In genomic region chr4:139334631-139335295, GRCm38 (mm10) we compare ENCODE assay signal across 20 mouse cellular contexts. TPM values are rescaled to one million over a fixed set of nuclear protein-coding genes. Genes with fewer than 3 reads are reported as not detected.
A peak's percentile ranks its signal among the peaks of the same experiment; 100 is the strongest.
DNase-seq lines count a peak whose midpoint lies in the region; ATAC-seq and TF ChIP-seq lines count a peak whose summit lies in the region.
"Had no signal": no experiment of that assay in that cellular context is flagged by ENCODE, and none has a peak within 500 bp of the region (broad histone marks: within the 10 kb centered on the region; RNA-seq: fewer than 3 reads in every experiment).

No protein-coding gene starts in this region.

- H3K4me1 ChIP-seq in heart, embryonic 11.5 days (ENCODE audit: control insufficient read depth, insufficient read depth, low read length): no peaks in the 10 kb centered on the region
- peaks cover 69% of the 10 kb centered on the region for H3K4me1 ChIP-seq in G1E (ENCODE audit: insufficient read depth, low read depth, low read length)
- peaks cover 7% of the 10 kb centered on the region; the same call in 1 of the 2 replicates for H3K4me1 ChIP-seq in kidney, embryonic 16.5 days (ENCODE audit: insufficient read depth, low read length)
- H3K4me1 ChIP-seq in liver, embryonic 12.5 days: peaks cover 68% of the 10 kb centered on the region
- H3K4me1 ChIP-seq in midbrain, embryonic 16.5 days (ENCODE audit: control insufficient read depth, insufficient read depth, low read length): no peaks in the 10 kb centered on the region
- H3K4me1 ChIP-seq: forebrain, embryonic 15.5 days; limb, embryonic 12.5 days; neural tube, embryonic 12.5 days had no signal

- DNase-seq in heart, postnatal 4 days: no peak
- DNase-seq in G1E (ENCODE audit: low spot score): no peak
- DNase-seq in adrenal gland, postnatal 25 days: no peak
- DNase-seq in cerebellum, adult 8-10 months: no peak
- DNase-seq: adrenal gland, postnatal 36 days; cerebellum, postnatal 25 days; gastrocnemius, adult 2 months; heart, adult 11 months; layer of hippocampus, adult 9-11 months; spleen, adult 18-20 months; thymus, adult 18-20 months had no signal

- 56% methylated on average over 8 of the region's 9 CpGs for WGBS in heart, embryonic 11.5 days (ENCODE audit: insufficient replicate concordance)
- WGBS in kidney, embryonic 16.5 days: 65% methylated on average over 6 of the region's 9 CpGs
- 42% methylated on average over 6 of the region's 9 CpGs for WGBS in liver, embryonic 12.5 days (ENCODE audit: insufficient replicate concordance)
- WGBS in midbrain, embryonic 16.5 days: 66% methylated on average over 7 of the region's 9 CpGs

- H3K36me3 ChIP-seq in heart, embryonic 11.5 days (ENCODE audit: control insufficient read depth, insufficient read depth, low read length): no peaks in the 10 kb centered on the region
- H3K36me3 ChIP-seq in G1E (replicated peaks): peaks cover 15% of the 10 kb centered on the region
- H3K36me3 ChIP-seq in kidney, embryonic 16.5 days (ENCODE audit: insufficient read depth, low read length): no peaks in the 10 kb centered on the region
- peaks cover 4% of the 10 kb centered on the region; the same call in 1 of the 2 replicates for H3K36me3 ChIP-seq in liver, embryonic 12.5 days
- H3K36me3 ChIP-seq in midbrain, embryonic 16.5 days (ENCODE audit: control insufficient read depth, insufficient read depth, low read length): no peaks in the 10 kb centered on the region
- H3K36me3 ChIP-seq: forebrain, embryonic 15.5 days; limb, embryonic 12.5 days; neural tube, embryonic 12.5 days had no signal

- ATAC-seq in heart, embryonic 11.5 days (replicated peaks; ENCODE audit: insufficient number of reproducible peaks, low FRiP score, low TSS enrichment): no peak
- no peak for ATAC-seq in G1E (ENCODE audit: extremely low read depth, insufficient number of reproducible peaks, low FRiP score, poor library complexity, severe bottlenecking)
- no peak for ATAC-seq in kidney, embryonic 16.5 days (ENCODE audit: low FRiP score, low TSS enrichment)
- no peak for ATAC-seq in liver, embryonic 12.5 days
- no peak for ATAC-seq in midbrain, embryonic 16.5 days
- ATAC-seq: activated CD4-positive, CD25-positive, alpha-beta regulatory T cell, adult 4 months; forebrain, embryonic 15.5 days; Patski had no signal

- H3K9ac ChIP-seq in heart, embryonic 11.5 days (ENCODE audit: low read depth, low read length): no peak overlapping the region
- no peak overlapping the region for H3K9ac ChIP-seq in kidney, embryonic 16.5 days (replicated peaks; ENCODE audit: low read length)
- peak overlapping the region; percentile 74 for H3K9ac ChIP-seq in liver, embryonic 12.5 days
- H3K9ac ChIP-seq in midbrain, embryonic 16.5 days (ENCODE audit: low read depth, low read length): no peak overlapping the region
- H3K9ac ChIP-seq: forebrain, embryonic 15.5 days; limb, embryonic 12.5 days; neural tube, embryonic 12.5 days had no signal

- H3K4me3 ChIP-seq in heart, embryonic 11.5 days (ENCODE audit: low read depth, low read length): no peak overlapping the region
- H3K4me3 ChIP-seq in G1E (ENCODE audit: low read depth, low read length): peak overlapping the region; percentile 30; the same call in 1 of the 2 replicates
- H3K4me3 ChIP-seq in kidney, embryonic 16.5 days (ENCODE audit: low read length): no peak overlapping the region
- peak overlapping the region; percentile 65 for H3K4me3 ChIP-seq in liver, embryonic 12.5 days
- H3K4me3 ChIP-seq in midbrain, embryonic 16.5 days (ENCODE audit: low read depth, low read length): no peak overlapping the region
- H3K4me3 ChIP-seq: forebrain, embryonic 15.5 days; gastrocnemius, adult 2 months; limb, embryonic 12.5 days; neural tube, embryonic 12.5 days had no signal

- peaks cover 15% of the 10 kb centered on the region for H3K27me3 ChIP-seq in heart, embryonic 11.5 days (ENCODE audit: control insufficient read depth, insufficient read depth, low read length)
- H3K27me3 ChIP-seq in G1E (ENCODE audit: insufficient read depth, low read length): no peaks in the 10 kb centered on the region
- no peaks in the 10 kb centered on the region for H3K27me3 ChIP-seq in kidney, embryonic 16.5 days (ENCODE audit: insufficient read depth, low read length)
- H3K27me3 ChIP-seq in liver, embryonic 12.5 days (replicated peaks): no peaks in the 10 kb centered on the region
- peaks cover 7% of the 10 kb centered on the region; the same call in 1 of the 2 replicates for H3K27me3 ChIP-seq in midbrain, embryonic 16.5 days (ENCODE audit: control insufficient read depth, insufficient read depth, low read depth, low read length)
- H3K27me3 ChIP-seq: Patski had no signal

- peak overlapping the region; percentile 70 for H3K27ac ChIP-seq in heart, embryonic 11.5 days (ENCODE audit: low read depth, low read length)
- peak overlapping the region; percentile 52; the same call in 1 of the 2 replicates for H3K27ac ChIP-seq in kidney, embryonic 16.5 days (ENCODE audit: low read length)
- H3K27ac ChIP-seq in liver, embryonic 12.5 days: peak overlapping the region; percentile 98
- H3K27ac ChIP-seq in midbrain, embryonic 16.5 days (ENCODE audit: low read length): no peak overlapping the region
- H3K27ac ChIP-seq: forebrain, embryonic 15.5 days; gastrocnemius, adult 2 months; limb, embryonic 12.5 days; neural tube, embryonic 12.5 days had no signal

- peak overlapping the region; percentile 34; the same call in 1 of the 2 replicates for H3K4me2 ChIP-seq in heart, embryonic 11.5 days
- no peak overlapping the region for H3K4me2 ChIP-seq in kidney, embryonic 16.5 days (replicated peaks; ENCODE audit: low read depth, low read length)
- H3K4me2 ChIP-seq in liver, embryonic 12.5 days: peak overlapping the region; percentile 87
- H3K4me2 ChIP-seq in midbrain, embryonic 16.5 days (ENCODE audit: low read length): no peak overlapping the region
- H3K4me2 ChIP-seq: forebrain, embryonic 15.5 days; limb, embryonic 12.5 days; neural tube, embryonic 12.5 days had no signal

- TF ChIP-seq CTCF in G1E (IDR thresholded peaks at IDR 0.05; ENCODE audit: low read depth, low read length): no peak

- no peaks in the 10 kb centered on the region for H3K9me3 ChIP-seq in heart, embryonic 11.5 days (replicated peaks; ENCODE audit: control insufficient read depth, low read length)
- H3K9me3 ChIP-seq in G1E (replicated peaks): no peaks in the 10 kb centered on the region
- no peaks in the 10 kb centered on the region for H3K9me3 ChIP-seq in kidney, embryonic 16.5 days (ENCODE audit: low read length)
- H3K9me3 ChIP-seq in liver, embryonic 12.5 days (replicated peaks): no peaks in the 10 kb centered on the region
- H3K9me3 ChIP-seq in midbrain, embryonic 16.5 days (replicated peaks; ENCODE audit: control insufficient read depth, low read length, poor library complexity, severe bottlenecking): no peaks in the 10 kb centered on the region
- H3K9me3 ChIP-seq: forebrain, embryonic 15.5 days; limb, embryonic 12.5 days; neural tube, embryonic 12.5 days had no signal

RNA-seq across cellular contexts. Expression of gene Mrto4, which starts 17.6 kb away (rescaled TPM):
- 88.6 and 98.2 TPM in 2 replicates for polyA plus RNA-seq in heart, embryonic 11.5 days (2014; fragmentation: Nextera tagmentation; extraction: Ambion mirVana)
- 10 to 100 TPM; 46.5 to 47.7 TPM for total RNA-seq in heart, postnatal 4 days (2021)
- 60.7 and 78.4 TPM in 2 replicates for total RNA-seq in G1E (2014; fragmentation: Nextera tagmentation)
- total RNA-seq in G1E (2017): 65.6 and 75.9 TPM in 2 replicates
- 68.6 and 97.0 TPM in 2 replicates for polyA plus RNA-seq in G1E (2012)
- 122 and 123 TPM in 2 replicates for polyA plus RNA-seq in kidney, embryonic 16.5 days (2015; fragmentation: Nextera tagmentation; extraction: Ambion mirVana)
- polyA plus RNA-seq in liver, embryonic 12.5 days (2016; fragmentation: Nextera tagmentation; extraction: Ambion mirVana): 166 and 184 TPM in 2 replicates
- 61.4 and 68.9 TPM in 2 replicates for total RNA-seq in adrenal gland, postnatal 25 days (2021)
- 81.8 and 82.1 TPM in 2 replicates for polyA plus RNA-seq in midbrain, embryonic 16.5 days (2015; fragmentation: Nextera tagmentation; extraction: Ambion mirVana)

RNA-seq across cellular contexts. Expression of gene Emc1, which starts 17.6 kb away (rescaled TPM):
- 31.8 and 38.4 TPM in 2 replicates for polyA plus RNA-seq in heart, embryonic 11.5 days (2014; fragmentation: Nextera tagmentation; extraction: Ambion mirVana)
- total RNA-seq in heart, postnatal 4 days (2021): 10 to 100 TPM; 46.8 to 50.1 TPM
- total RNA-seq in G1E (2014; fragmentation: Nextera tagmentation): 21.4 and 26.9 TPM in 2 replicates
- total RNA-seq in G1E (2017): 20.3 and 20.8 TPM in 2 replicates
- polyA plus RNA-seq in G1E (2012): 5.3 and 9.4 TPM in 2 replicates
- 27.6 and 32.7 TPM in 2 replicates for polyA plus RNA-seq in kidney, embryonic 16.5 days (2015; fragmentation: Nextera tagmentation; extraction: Ambion mirVana)
- 27.1 and 27.8 TPM in 2 replicates for polyA plus RNA-seq in liver, embryonic 12.5 days (2016; fragmentation: Nextera tagmentation; extraction: Ambion mirVana)
- 45.8 and 58.2 TPM in 2 replicates for total RNA-seq in adrenal gland, postnatal 25 days (2021)
- 47.7 and 49.4 TPM in 2 replicates for polyA plus RNA-seq in midbrain, embryonic 16.5 days (2015; fragmentation: Nextera tagmentation; extraction: Ambion mirVana)

RNA-seq across cellular contexts. Expression of gene Ubr4, which starts 17.6 kb away (rescaled TPM):
- polyA plus RNA-seq in heart, embryonic 11.5 days (2014; fragmentation: Nextera tagmentation; extraction: Ambion mirVana): 69.0 and 71.5 TPM in 2 replicates
- 100 to 1,000 TPM; 124 to 126 TPM for total RNA-seq in heart, postnatal 4 days (2021)
- 386 and 393 TPM in 2 replicates for total RNA-seq in G1E (2014; fragmentation: Nextera tagmentation)
- total RNA-seq in G1E (2017): 62.2 and 68.1 TPM in 2 replicates
- 67.8 and 132 TPM in 2 replicates for polyA plus RNA-seq in G1E (2012)
- 72.2 and 73.6 TPM in 2 replicates for polyA plus RNA-seq in kidney, embryonic 16.5 days (2015; fragmentation: Nextera tagmentation; extraction: Ambion mirVana)
- polyA plus RNA-seq in liver, embryonic 12.5 days (2016; fragmentation: Nextera tagmentation; extraction: Ambion mirVana): 54.7 and 55.1 TPM in 2 replicates
- total RNA-seq in adrenal gland, postnatal 25 days (2021): 182 and 200 TPM in 2 replicates
- polyA plus RNA-seq in midbrain, embryonic 16.5 days (2015; fragmentation: Nextera tagmentation; extraction: Ambion mirVana): 78.6 and 86.2 TPM in 2 replicates

RNA-seq across cellular contexts. Expression of gene Akr7a5, which starts 24.2 kb away (rescaled TPM):
- 51.1 and 53.7 TPM in 2 replicates for polyA plus RNA-seq in heart, embryonic 11.5 days (2014; fragmentation: Nextera tagmentation; extraction: Ambion mirVana)
- total RNA-seq in heart, postnatal 4 days (2021): 10 to 100 TPM; 28.4 to 32.9 TPM
- total RNA-seq in G1E (2014; fragmentation: Nextera tagmentation): 7.8 and 13.2 TPM in 2 replicates
- 13.8 and 19.1 TPM in 2 replicates for total RNA-seq in G1E (2017)
- 57.3 and 64.0 TPM in 2 replicates for polyA plus RNA-seq in G1E (2012)
- polyA plus RNA-seq in kidney, embryonic 16.5 days (2015; fragmentation: Nextera tagmentation; extraction: Ambion mirVana): 201 and 210 TPM in 2 replicates
- 43.4 and 44.0 TPM in 2 replicates for polyA plus RNA-seq in liver, embryonic 12.5 days (2016; fragmentation: Nextera tagmentation; extraction: Ambion mirVana)
- total RNA-seq in adrenal gland, postnatal 25 days (2021): 61.5 and 69.4 TPM in 2 replicates
- polyA plus RNA-seq in midbrain, embryonic 16.5 days (2015; fragmentation: Nextera tagmentation; extraction: Ambion mirVana): 58.7 and 66.6 TPM in 2 replicates

RNA-seq across cellular contexts. Expression of gene Pqlc2, which starts 24.3 kb away (rescaled TPM):
- 11.3 and 12.8 TPM in 2 replicates for polyA plus RNA-seq in heart, embryonic 11.5 days (2014; fragmentation: Nextera tagmentation; extraction: Ambion mirVana)
- 1 to 10 TPM; 3.9 TPM for total RNA-seq in heart, postnatal 4 days (2021)
- 4.3 and 6.8 TPM in 2 replicates for total RNA-seq in G1E (2014; fragmentation: Nextera tagmentation)
- 11.8 and 14.0 TPM in 2 replicates for total RNA-seq in G1E (2017)
- polyA plus RNA-seq in G1E (2012): 3.8 and 4.4 TPM in 2 replicates
- 16.9 and 17.6 TPM in 2 replicates for polyA plus RNA-seq in kidney, embryonic 16.5 days (2015; fragmentation: Nextera tagmentation; extraction: Ambion mirVana)
- polyA plus RNA-seq in liver, embryonic 12.5 days (2016; fragmentation: Nextera tagmentation; extraction: Ambion mirVana): 9.4 and 9.5 TPM in 2 replicates
- total RNA-seq in adrenal gland, postnatal 25 days (2021): 9.9 and 13.3 TPM in 2 replicates
- polyA plus RNA-seq in midbrain, embryonic 16.5 days (2015; fragmentation: Nextera tagmentation; extraction: Ambion mirVana): 14.4 and 15.1 TPM in 2 replicates

Comparison
In these comparisons a context has a peak if more than half of its experiments do, and no peak if none do; other contexts are left out.
1. H3K4me2 ChIP-seq: peak in heart, embryonic 11.5 days (single experiment) and liver, embryonic 12.5 days (single experiment); none in kidney, embryonic 16.5 days (single experiment) and midbrain, embryonic 16.5 days (single experiment).
2. H3K4me3 ChIP-seq: peak in G1E (single experiment) and liver, embryonic 12.5 days (single experiment); none in heart, embryonic 11.5 days (single experiment), kidney, embryonic 16.5 days (single experiment) and midbrain, embryonic 16.5 days (single experiment).